Mouse (Mus musculus) ES-E14 (cell line): ENCODE measurements around the gene Mapt.

ENCODE experiments used
- CHD2 ChIP-seq: IDR thresholded peaks from 2 replicates; pipeline ENCODE4 v1.6.1; 2014; ENCODE audit warnings: mild to moderate bottlenecking, low read depth, low read length, inconsistent platforms
- HCFC1 ChIP-seq: IDR thresholded peaks from 2 replicates; pipeline ENCODE4 v1.6.1; 2012; ENCODE audit warnings: low read length, inconsistent platforms, borderline replicate concordance; ENCODE audit not compliant: insufficient read depth
- MAFK ChIP-seq: IDR thresholded peaks from 2 replicates; pipeline ENCODE4 v1.6.1; 2014; ENCODE audit warnings: mild to moderate bottlenecking, low read depth, low read length, inconsistent platforms; ENCODE audit not compliant: insufficient read depth
- ZC3H11A ChIP-seq: IDR thresholded peaks from 2 replicates; pipeline ENCODE4 v1.6.1; 2012; ENCODE audit warnings: low read depth, mild to moderate bottlenecking, inconsistent platforms, low read length, borderline replicate concordance
- ZNF384 ChIP-seq: IDR thresholded peaks from 2 replicates; pipeline ENCODE4 v1.6.1; 2012; ENCODE audit warnings: low read depth, low read length, inconsistent platforms

- TF ChIP-seq CHD2 (no peak), ZNF384 (no peak), MAFK (no peak), ZC3H11A (no peak), HCFC1 (no peak)
Measured at GRCm38 (mm10) chr11:104182141-104182540, 49.0 kb upstream of the Mapt start.
